Mouse (Mus musculus) midbrain, postnatal 0 days (tissue): Measurements from ENCODE around the gene Coro6. TPM values are rescaled to one million over a fixed set of nuclear protein-coding genes. Genes with fewer than 3 reads are reported as not detected.
A peak's percentile ranks its signal among the peaks of the same experiment; 100 is the strongest.

Experiments used
- ATAC-seq: fragments of 200-750 bp; cut with Nextera tagmentation; 2 replicates; pipeline ENCODE4 v1.8.0; 2017; ENCODE audit warnings: moderate number of reproducible peaks, mild to moderate bottlenecking, moderate TSS enrichment, moderate library complexity; ENCODE audit not compliant: low FRiP score
- DNase-seq: peaks from one replicate; pipeline ENCODE4 v3.0.0-alpha.2; 2015; ENCODE audit warnings: low spot score
- H3K27ac ChIP-seq: fragments of 300-500 bp; sonication (generic); 2 replicates; pipeline ENCODE4 v1.5.1; 2014; ENCODE audit warnings: low read depth, mild to moderate bottlenecking, low read length, mixed read lengths
- H3K27me3 ChIP-seq: fragments of 300-500 bp; sonication (generic); 2 replicates; pipeline ENCODE4 v1.6.1; 2014; ENCODE audit warnings: low read length, control low read depth, mixed read lengths; ENCODE audit not compliant: insufficient read depth
- H3K36me3 ChIP-seq: fragments of 300-500 bp; sonication (generic); 2 replicates; pipeline ENCODE4 v1.6.1; 2014; ENCODE audit warnings: low read length, control low read depth, mixed read lengths; ENCODE audit not compliant: insufficient read depth
- H3K4me1 ChIP-seq: fragments of 300-500 bp; sonication (generic); 2 replicates; pipeline ENCODE4 v1.6.1; 2014; ENCODE audit warnings: mild to moderate bottlenecking, control low read depth, antibody characterized with exemption, low read length, mixed read lengths; ENCODE audit not compliant: insufficient read depth
- H3K4me2 ChIP-seq: fragments of 300-500 bp; sonication (generic); 2 replicates; pipeline ENCODE4 v1.6.1; 2014; ENCODE audit warnings: low read depth, mild to moderate bottlenecking, low read length, mixed read lengths; ENCODE audit not compliant: poor library complexity, severe bottlenecking
- H3K4me3 ChIP-seq: fragments of 300-500 bp; sonication (generic); 2 replicates; pipeline ENCODE4 v1.5.1; 2014; ENCODE audit warnings: low read depth, mild to moderate bottlenecking, low read length, moderate library complexity
- H3K9ac ChIP-seq: fragments of 300-500 bp; sonication (generic); replicated peaks from 2 replicates; pipeline ENCODE4 v1.6.1; 2014; ENCODE audit warnings: mild to moderate bottlenecking, low read length, moderate library complexity, mixed read lengths; ENCODE audit not compliant: poor library complexity, severe bottlenecking
- H3K9me3 ChIP-seq: fragments of 300-500 bp; sonication (generic); 2 replicates; pipeline ENCODE4 v1.6.1; 2016; ENCODE audit warnings: low read length, control low read depth
- CTCF ChIP-seq: IDR thresholded peaks from 2 replicates; pipeline ENCODE4 v1.5.1; 2016; ENCODE audit warnings: antibody characterized with exemption, mild to moderate bottlenecking
- WGBS: fragments of 180-500 bp; shearing (Covaris S2); extraction: QIAGEN DNeasy Blood & Tissue Kit; methylation state at CpG from one replicate; pipeline ENCODE4 v1.1.7; 2014; 5-methylcytosine and 5-hydroxymethylcytosine counted together
- polyA plus RNA-seq: library from polyadenylated mRNA; unstranded; fragments of >200 nt; fragmentation: Nextera tagmentation; extraction: Ambion mirVana; gene quantifications from 2 replicates; pipeline ENCODE4 v1.2.1, GENCODE M21; 2015
- total RNA-seq: library from RNA; depleted of rRNA; stranded (reverse); fragments of >200 nt; gene quantifications from 2 replicates; pipeline ENCODE4 v1.2.3, GENCODE M21; 2014

The Coro6 gene
- total and polyA plus RNA-seq, 2 experiments from 2014 or later, result 0.65 to 2.2 TPM

- no peak overlapping the region for H3K4me2 ChIP-seq
- TF ChIP-seq CTCF, result no peak
- H3K4me3 ChIP-seq, result no peak overlapping the region
- ATAC-seq (no peak), DNase-seq (no peak)
- H3K9ac ChIP-seq, result no peak overlapping the region
- no peaks in the 10 kb centered on the region for H3K9me3 ChIP-seq
- 89% methylated on average over 22 of the region's 22 CpGs for WGBS
- H3K4me1 ChIP-seq, result peaks cover 3% of the 10 kb centered on the region; the same call in 1 of the 2 replicates
- no peaks in the 10 kb centered on the region for H3K27me3 ChIP-seq
- peaks cover 59% of the 10 kb centered on the region for H3K36me3 ChIP-seq
- no peak overlapping the region for H3K27ac ChIP-seq
Observed at GRCm38 (mm10) chr11:77505291-77505980, 43.2 kb downstream of the Coro6 start.

GRCm38 (mm10) chr11:77506273-77506672, 44.1 kb downstream of the Coro6 start:
- TF ChIP-seq CTCF, result no peak
- no peak overlapping the region for H3K4me2 ChIP-seq
- 81% methylated on average over 14 of the region's 14 CpGs for WGBS
- ATAC-seq, result no peak; the same call in 1 of the 2 replicates
- no peak overlapping the region for H3K9ac ChIP-seq
- no peak overlapping the region for H3K4me3 ChIP-seq
- no peaks in the 10 kb centered on the region for H3K27me3 ChIP-seq
- H3K4me1 ChIP-seq, result peaks cover 3% of the 10 kb centered on the region; the same call in 1 of the 2 replicates
- no peaks in the 10 kb centered on the region for H3K9me3 ChIP-seq
- DNase-seq, result no peak
- peaks cover 50% of the 10 kb centered on the region for H3K36me3 ChIP-seq
- no peak overlapping the region for H3K27ac ChIP-seq

- no peak overlapping the region for H3K4me2 ChIP-seq
- H3K36me3 ChIP-seq, result peaks cover 50% of the 10 kb centered on the region
- peaks cover 3% of the 10 kb centered on the region; the same call in 1 of the 2 replicates for H3K4me1 ChIP-seq
- TF ChIP-seq CTCF, result no peak
- no peak overlapping the region for H3K4me3 ChIP-seq
- H3K27ac ChIP-seq, result no peak overlapping the region
- H3K9ac ChIP-seq, result no peak overlapping the region
- no peaks in the 10 kb centered on the region for H3K9me3 ChIP-seq
- H3K27me3 ChIP-seq, result no peaks in the 10 kb centered on the region
- no peak for DNase-seq
- 79% methylated on average over 6 of the region's 6 CpGs for WGBS
- ATAC-seq, result no peak
Observed at GRCm38 (mm10) chr11:77506941-77507340, 44.7 kb downstream of the Coro6 start.

GRCm38 (mm10) chr11:77507426-77507825, 45.2 kb downstream of the Coro6 start:
- H3K4me2 ChIP-seq, result no peak overlapping the region
- WGBS, result 73% methylated on average over 4 of the region's 4 CpGs
- no peaks in the 10 kb centered on the region for H3K9me3 ChIP-seq
- ATAC-seq (peak; percentile 47; the same call in 1 of the 2 replicates), DNase-seq (no peak)
- H3K27ac ChIP-seq, result no peak overlapping the region
- H3K4me3 ChIP-seq, result no peak overlapping the region
- no peaks in the 10 kb centered on the region; the same call in 1 of the 2 replicates for H3K27me3 ChIP-seq
- peaks cover 49% of the 10 kb centered on the region for H3K36me3 ChIP-seq
- no peak for TF ChIP-seq CTCF
- no peak overlapping the region for H3K9ac ChIP-seq
- H3K4me1 ChIP-seq, result peaks cover 6% of the 10 kb centered on the region

GRCm38 (mm10) chr11:77508068-77509021, 46.1 kb downstream of the Coro6 start:
- peak overlapping the region; percentile 65 for H3K4me2 ChIP-seq
- peak overlapping the region; percentile 34 for H3K4me3 ChIP-seq
- H3K36me3 ChIP-seq, result peaks cover 40% of the 10 kb centered on the region
- peak; percentile 92 for TF ChIP-seq CTCF
- H3K9me3 ChIP-seq, result no peaks in the 10 kb centered on the region
- ATAC-seq (peak; percentile 77), DNase-seq (peak; percentile 83)
- H3K4me1 ChIP-seq, result peaks cover 11% of the 10 kb centered on the region
- H3K27me3 ChIP-seq, result no peaks in the 10 kb centered on the region; the same call in 1 of the 2 replicates
- H3K9ac ChIP-seq, result peak overlapping the region; percentile 56
- H3K27ac ChIP-seq, result no peak overlapping the region
- 21% methylated on average over 49 of the region's 49 CpGs for WGBS
